Mouse (Mus musculus) left cerebral cortex, adult 9 months (tissue): ENCODE results near the gene Mindy2.

Experiments used
- DNase-seq, 2 experiments: peaks; one replicate each; pipeline ENCODE4 v3.0.0; 2022; ENCODE audit warnings: low spot score in 2 of 2

The Mindy2 gene

DNA sequence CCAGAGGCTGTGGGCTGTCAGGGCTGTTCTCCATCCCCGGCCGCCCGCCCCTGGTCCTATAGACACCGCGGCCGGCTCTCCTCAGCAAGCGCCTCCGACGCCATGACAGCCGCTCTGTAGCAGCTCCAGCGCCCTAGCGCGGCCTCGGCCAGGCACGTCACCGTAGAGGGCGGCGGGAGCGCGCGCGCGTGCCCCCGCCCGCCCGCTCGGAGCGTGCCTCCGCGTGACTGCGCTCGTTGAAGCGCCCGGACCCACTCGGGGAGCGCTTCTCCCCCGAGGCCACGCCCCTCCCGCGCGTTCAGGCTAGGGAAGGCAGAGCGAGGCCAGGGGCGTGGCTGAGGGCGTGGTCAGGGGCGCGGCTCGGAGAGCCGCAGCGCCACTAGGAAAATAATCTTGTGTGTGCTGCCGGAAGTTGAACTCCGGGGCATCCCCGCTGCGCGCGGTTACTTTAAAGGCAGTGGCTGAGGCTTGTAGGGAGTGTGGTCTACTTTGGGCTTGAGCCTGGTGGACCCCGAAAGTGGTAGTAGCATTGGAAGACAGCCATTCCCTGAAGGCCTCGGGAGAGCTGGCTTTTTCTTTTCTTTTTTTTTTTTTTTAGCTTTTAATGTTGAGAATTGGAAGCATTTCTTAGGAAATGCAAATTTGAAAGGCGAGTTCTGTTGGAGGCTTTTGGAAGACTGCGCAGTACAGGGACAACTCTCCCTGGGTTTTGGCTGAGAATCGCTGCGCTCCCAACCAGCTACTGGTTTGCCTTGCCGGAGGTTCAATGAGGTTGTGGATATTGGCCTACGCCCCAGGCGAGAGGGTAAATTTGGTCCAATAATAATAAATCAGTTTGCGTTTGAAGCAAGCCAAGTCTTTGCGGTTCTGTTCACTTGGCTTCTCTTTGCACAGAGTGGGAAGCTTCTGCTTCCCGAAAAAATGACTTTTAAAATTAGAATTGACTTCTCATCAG is at the start of gene Mindy2:
TSS of gene Mindy2 (minus strand) at position 162 of the 955 bp plus-strand sequence.
- DNase-seq: peak; percentile 84 to 96

DNA sequence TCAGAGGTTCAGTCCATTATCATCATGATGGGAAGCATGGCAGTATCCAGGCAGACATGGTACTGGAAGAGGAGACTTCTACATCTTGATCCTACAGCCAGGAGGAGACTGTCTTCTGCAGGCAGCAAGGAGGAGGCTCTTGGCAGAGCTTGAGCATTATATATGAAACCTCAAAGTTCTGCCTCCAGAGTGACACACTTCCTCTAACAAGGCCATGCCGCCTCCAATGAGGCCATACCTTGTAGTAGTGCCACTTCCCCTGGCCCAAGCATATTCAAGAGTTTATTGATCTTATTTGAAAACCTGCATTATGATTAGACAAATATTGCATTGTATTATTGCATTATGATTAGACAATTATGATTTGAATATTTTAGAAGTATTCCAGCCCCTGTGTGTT is 49.5 kb upstream of the Mindy2 start:
- no peak for DNase-seq

DNA sequence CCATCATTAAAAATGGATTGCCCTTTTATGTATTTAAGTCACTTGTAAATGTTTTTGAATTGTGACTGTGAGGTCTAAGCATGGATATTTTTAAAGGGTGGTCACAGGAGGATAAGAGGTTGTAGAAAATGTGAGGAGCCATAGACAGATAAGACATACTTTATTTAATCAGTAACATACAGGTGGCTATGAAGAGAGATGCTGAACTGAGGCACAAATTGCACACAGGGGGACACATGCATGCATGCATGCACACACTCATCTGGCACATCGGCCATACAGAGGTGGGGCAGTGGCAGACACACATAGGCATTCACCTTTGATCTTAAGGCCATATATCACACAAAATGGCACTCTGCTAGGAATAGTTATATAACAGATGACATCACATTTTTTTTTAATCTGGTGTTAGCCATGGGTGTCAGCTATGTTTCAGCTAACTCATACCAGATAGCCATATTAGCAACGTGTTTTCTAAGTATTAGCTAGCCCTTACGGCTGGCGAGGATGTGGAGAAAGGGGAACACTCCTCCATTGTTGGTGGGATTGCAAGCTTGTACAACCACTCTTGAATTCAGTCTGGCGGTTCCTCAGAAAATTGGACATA is 46.7 kb upstream of the Mindy2 start:
- DNase-seq: no peak

DNA sequence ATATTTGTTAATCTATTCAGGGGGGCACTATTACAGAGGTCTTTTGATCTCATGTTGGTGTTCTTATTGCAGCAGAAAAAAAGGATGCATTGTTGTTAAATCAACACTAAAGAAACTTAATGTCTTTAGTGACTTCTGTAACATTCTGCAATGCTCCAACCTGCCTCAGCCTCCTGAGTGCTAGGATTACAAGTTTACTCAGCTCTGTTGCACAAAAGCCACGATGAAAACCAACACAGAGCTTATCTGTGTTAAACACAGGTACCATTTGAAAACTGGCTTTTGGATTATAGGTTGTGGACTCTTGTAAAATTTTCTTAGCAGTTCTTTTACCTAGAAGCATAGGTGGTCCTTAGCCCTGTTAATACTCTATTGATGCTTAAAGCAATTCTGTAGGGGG is 41.1 kb upstream of the Mindy2 start:
- no peak for DNase-seq

DNA sequence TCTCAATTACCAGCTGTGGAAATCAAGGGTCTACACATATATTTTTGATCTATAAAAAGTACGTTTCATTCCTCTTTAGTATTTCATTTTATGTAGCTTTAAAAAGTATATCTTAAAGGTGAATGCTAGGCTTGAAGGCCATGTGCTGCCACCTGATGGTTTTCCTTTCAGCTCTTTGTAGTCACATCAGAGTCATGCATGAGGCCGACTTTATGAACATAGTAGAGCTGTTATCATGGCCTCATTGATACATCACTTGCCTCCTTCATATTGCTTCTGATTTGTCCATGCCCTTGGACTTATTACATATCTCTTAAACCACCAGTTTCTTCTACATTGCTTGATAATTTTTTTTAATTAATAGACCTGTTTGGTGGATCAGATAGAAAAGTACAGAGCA is 38.7 kb upstream of the Mindy2 start:
- no peak for DNase-seq

DNA sequence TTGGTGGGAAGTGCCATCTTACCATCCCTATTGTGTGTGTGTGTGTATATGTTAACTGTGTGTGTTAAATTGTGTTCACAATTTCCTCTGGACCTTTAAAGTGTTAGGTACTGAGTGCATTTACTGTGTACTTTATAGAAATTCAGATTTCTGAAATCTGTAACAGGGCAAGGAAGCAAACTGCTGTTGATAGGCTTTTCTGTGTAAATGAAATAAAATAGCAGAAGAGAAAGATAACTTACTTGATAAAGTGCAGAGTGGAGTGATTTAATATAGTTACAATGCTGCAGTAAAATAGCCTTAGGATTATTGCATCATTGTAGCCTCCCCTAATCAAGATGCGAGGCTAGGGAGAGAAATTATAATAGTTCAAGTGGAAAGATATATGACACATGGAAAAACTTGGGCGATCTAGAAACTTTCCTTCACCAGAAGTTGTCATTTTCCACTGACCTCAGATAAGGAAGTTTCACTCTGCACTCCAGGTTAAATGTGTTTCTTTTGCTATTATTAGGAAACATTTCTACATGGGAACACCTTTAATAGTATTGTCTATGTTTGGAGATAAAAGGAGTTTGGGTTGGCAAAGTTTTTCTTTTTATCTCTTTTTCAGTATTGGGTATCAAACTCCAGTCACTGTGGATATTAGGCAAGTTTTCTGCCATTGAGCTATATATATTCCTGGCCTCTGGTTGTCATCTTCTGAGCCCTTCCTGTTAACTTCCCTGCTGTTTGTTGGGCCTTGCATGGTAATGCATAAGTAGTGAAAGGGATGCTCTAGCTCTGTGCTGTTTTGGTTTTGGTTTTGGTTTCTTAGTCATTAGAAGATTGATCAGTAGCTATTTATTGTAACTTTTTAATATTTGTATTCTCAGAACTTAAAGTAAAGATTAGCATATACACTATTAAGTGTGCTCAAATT is 35.1 kb upstream of the Mindy2 start:
- DNase-seq: no peak

DNA sequence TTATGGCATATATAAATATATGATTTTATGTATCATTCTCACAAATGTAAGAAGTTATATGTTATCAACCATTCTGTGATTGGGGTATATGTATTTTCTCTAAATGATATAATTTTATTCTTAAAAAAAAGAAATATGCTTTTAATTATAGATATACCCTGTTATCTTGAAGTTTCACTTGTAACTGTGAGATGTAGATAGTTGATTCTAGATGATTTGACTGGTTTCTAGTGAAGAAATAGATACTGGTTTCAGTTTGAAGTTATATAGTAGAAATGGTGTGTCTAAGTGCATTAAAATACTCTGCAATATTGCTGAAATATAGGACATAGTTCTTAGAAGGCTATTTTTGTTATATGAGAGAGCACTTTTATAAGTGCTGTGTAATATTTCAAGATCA is 33.6 kb upstream of the Mindy2 start:
- no peak for DNase-seq

DNA sequence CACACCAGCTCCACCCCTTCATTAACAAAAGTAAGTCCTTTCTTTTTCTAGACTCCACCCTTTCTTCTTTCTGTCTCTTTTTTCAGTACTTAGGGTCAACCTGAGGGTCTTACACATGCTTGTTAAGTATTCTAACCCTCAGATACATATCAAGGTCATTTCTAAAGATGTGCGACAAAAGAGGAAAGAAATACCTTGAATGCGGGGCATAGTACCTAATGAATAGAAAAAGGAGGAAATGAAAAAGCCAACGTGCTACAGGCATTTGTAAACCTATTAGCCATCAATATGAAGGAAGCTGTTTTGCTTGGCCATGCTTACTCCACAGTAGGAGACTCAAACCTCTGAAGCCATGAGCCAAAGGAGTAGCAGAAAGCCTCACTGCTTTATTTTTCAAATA is 33.0 kb upstream of the Mindy2 start:
- DNase-seq: no peak

DNA sequence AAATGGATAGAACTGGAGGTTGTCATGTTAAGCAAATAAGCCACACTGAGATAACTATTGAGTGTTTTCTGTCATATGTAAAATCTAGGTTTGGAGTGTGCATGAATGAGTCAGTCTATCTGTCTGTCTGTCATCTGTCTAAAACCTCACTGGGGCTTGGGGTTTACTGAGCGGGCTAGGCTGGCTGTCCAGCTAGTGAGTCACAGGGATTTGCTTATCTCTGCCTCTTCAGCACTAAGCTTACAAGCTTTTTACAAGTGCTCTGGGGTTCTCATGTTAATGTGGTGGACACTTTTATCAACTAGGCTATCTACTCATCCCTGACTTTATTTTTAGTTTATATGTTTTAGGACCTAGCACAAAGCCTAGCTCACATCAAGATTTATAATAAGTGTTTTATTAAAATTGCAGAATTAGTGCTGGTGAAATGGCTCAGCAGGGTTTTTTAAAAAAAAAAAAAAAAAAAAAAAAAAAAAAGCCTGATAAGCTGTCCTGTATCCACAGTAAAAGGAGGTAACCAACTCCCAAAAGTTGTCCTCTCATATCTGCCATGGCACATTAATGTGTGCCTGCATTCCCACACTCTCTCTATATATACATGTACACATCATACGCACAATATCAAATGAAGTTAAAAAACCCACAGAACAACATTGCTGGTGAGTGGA is 31.5 kb upstream of the Mindy2 start:
- no peak for DNase-seq

DNA sequence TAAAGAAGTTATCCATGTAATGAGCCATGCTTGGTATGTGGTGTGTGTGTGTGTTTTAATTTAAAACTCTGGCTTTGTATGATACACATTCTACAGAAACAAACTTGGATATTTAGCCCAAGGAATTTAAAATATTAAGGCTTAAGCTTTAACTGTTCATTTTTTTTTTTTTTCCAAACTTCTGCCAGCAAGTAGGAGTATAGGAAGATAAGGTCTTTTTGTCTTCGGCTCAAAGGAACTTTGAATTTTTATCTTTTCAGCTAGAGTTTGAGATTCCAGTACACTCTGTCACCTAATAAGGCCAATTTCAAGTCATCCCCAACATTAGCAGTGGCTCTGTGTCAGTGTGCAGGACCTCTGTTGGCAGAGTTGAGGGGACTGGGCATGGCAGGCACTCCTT is 25.2 kb upstream of the Mindy2 start:
- DNase-seq: no peak

DNA sequence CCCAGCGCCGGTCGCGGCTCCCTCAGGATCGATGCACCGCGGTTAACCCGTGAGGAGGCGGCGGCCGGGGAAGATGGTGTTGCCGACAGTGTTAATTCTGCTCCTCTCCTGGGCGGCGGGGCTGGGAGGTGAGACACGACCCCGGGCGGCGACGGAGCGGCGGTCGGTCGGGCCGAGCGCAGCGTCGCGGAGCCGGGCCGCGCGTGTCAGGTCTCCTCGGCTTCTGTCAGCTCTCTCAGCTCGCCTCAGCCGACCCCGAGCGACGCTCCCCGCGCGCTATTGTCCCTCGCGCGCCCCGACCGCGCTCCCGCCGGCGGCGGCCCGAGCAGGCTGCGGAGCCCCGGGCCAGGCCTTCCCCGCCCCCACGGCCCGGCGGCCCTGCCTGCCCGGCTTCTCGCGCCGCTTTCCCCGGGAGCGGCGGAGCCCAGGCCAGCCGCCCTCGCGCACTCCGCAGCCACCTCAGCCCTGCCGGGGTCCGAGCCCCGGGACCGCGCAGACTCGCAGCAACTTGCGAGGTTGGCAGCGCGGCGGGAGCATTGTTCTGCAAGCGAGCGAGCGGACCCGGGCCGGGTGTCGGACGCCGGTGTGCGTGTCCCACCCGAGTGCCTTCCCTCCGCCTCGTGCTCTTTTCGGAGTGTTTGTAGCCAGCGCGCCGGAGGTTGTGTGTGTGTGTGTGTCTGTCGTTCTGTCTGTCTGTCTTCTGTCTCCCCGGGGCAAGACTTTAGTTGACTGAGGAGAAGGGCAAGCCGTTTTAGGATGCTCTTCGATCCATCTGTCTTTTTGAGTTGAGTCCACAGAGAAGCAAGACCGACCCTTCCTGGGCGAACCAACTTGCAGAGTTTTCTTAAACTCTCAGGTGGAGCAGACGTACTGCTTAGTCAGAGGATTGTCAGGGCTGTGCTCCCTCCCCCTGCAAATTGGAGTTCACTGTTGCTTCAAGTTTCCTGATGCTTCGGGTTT is 22.4 kb upstream of the Mindy2 start:
- DNase-seq: peak in 1 of 2 experiments; percentile 29

DNA sequence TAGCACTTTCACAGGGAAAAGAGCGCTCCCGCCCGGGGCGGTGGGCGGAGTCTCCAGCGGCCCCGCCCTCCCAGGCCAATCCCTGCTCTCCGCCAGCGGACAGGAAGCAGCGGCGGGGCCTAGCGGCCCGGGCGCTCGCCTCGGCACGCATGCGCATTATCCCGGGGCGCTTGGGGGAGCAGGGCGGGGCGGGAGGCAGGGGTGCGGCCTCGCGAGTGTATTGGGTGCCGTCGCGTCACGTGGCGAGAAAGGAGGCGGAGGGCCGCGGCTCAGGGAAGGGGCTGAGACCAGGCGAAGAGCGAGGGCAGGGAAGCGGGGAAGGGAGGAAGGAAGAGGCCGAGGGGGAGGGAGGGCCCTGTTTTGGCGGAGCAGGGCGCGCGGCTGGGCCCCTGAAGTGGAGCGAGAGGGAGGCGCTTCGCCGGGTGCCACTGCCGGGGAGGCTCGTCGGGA is 21.7 kb upstream of the Mindy2 start, which contains the start of gene Adam10:
TSS of gene Adam10 (plus strand) at position 316 of the 450 bp plus-strand sequence.
- peak; percentile 94 to 97 for DNase-seq

DNA sequence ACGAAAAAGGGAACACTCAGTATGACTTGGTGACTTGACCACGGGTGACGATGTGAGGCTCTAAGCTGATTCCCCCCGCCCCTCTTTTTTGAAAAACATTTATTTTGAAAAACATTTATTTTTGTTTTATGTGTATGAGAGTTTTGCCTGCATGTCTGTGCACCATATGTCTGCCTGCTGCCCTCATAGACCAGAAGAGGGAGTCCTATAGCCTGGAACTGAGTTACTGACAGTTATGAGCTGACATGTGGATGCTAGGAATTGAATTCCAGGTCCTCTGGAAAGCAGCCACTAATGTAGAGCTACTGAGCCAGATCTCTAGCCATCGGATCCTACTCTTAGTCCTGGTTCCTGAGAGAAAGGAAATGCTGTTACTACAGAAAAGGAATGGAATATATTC is 19.0 kb upstream of the Mindy2 start:
- DNase-seq: no peak

DNA sequence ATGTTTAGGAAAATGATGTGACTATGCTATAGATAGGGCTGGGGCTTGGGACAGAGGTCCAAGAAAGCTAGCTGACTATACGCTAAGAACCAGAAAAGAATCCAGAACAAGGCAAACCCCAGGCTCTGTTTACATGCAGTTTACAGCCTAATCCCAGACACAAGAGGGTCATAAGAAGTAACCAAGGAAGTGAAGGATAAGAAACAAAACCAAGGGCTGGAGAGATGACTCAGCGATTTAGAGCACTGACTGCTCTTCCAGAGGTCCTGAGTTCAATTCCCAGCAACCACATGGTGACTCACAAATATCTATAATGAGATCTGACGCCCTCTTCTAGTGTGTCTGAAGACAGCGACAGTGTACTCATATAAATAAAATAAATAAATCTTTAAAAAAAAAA is 18.1 kb upstream of the Mindy2 start:
- no peak for DNase-seq

DNA sequence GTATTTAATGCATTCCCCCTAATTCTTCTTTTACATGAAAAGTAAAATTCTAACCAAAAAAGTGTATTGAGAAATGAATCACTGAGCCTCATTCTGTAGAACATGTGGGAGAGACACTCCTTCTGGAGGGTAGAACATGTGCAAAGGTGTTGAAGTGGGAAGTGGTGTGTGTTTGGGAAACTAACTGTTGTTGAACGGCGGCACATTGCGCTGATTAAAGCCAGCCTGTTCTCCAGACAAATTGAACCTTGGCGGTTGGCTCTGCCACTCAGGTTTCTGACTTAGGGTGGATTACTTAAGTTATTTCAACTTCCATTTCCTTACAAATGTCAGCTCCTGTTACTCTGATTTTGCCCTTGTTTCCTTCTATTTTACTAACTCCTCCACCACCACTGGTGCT is 16.7 kb upstream of the Mindy2 start:
- DNase-seq: no peak

DNA sequence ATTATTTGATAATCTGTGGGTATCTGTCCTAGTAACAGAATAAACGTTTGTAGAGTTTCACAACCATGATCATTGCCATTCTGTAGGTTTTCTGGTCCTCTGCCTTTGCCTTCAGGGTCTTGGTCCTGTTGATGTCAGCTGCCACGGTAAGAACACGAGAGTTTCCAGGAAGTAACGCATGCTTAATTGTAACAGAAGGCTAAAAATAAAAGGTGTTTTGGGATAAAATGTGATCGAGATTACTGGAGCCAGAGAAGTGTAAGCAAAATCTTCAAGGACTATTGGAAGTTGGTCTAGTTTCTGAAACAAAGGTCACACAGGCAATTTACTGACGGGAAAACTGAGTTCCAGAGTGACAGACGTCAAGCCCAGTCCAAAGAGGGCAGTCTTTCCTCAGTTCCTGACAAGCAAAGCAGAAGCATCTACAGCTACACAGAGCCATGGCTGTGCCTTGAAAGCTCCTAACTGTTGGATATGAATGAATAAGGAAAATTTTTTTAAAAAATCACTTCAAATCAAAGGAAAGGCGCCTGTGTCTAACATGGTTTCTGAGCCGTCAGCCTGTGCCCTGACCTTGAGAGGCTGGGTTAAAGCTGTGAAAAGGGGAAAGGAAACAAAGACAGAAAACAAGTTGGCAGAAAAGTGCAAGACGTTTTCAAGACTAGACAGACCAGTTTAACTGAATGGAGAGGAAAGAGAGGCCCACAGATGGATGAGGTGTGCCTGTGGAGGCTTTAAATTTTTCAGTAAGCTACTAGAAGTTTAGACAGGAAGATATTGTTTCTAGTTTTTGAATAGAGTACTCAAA is 15.0 kb upstream of the Mindy2 start:
- no peak for DNase-seq

DNA sequence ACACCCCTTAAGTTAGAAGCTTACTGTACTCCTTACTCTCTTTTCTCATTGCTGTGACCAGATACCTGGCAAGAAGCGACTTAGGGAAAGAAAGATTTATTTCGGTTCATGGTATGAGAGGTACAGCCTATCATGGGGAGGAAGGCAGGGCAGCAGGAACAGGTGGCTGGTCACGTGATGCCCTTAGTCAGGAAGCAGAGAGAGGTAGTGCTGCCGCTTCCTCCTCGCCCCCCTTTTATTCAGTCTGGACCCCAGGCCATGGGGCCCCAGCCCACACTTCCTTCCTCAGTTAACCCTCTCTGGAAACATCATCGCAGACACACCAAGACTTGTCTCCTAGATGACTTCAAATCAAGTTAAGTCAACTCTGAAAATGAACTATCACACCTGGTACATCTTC is 14.3 kb upstream of the Mindy2 start:
- DNase-seq: no peak

DNA sequence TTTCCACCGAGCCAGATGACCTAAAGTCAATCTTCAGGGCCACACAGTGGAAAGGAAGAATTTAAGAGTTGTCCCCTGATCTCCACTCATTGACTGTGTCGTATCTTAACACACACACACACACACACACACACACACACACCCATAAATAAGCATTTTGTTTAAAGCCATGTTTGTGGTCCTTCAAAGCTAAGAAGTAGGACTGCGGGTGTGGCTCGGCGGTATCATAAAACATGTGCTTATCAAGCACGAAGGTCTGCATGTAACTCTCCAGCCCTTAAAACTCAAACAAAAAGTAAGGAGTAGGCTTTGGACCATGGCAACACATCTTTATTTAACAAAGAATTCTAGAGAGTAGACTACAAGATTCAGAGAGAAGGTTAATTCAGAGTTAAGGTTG is 13.4 kb upstream of the Mindy2 start:
- no peak for DNase-seq

DNA sequence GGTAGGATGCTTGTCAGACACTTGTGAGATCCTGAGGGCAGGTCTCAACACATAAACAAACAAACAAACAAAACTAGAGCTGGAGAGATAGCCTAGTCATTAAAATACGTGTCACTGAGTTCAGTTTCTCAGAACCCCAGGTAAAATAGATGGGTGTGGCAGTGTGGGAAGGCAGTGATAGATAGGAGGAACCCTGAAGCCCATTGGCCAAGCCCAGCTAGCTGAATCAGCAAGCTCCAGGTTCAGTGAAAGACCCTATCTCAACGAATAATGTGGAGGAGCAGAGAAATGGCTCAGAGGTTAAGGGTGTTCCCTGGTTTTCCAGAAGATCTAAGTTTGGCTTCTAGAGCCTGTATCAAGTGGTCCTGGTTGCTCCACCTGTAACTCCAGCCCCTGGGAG is 12.2 kb upstream of the Mindy2 start:
- no peak for DNase-seq
